Mouse (Mus musculus) hindlimb bud, embryonic 11.5 days (tissue): ENCODE data around the gene Rpl11.
"Not testable (repeated sequence)": the region's sequence is repeated elsewhere in the genome, so short reads cannot be mapped to it uniquely, and the experiment has no call there.

Source experiments
- DNase-seq: peaks from one replicate; pipeline ENCODE4 v3.0.0-alpha.2; 2012; ENCODE audit warnings: low read depth, low spot score; ENCODE audit errors: extremely low spot score

Rpl11 gene

GRCm38 (mm10) chr4:136071178-136071714 lies 18.0 kb upstream of the Rpl11 start:
- no peak for DNase-seq

GRCm38 (mm10) chr4:136070592-136070991 lies 17.4 kb upstream of the Rpl11 start:
- no peak for DNase-seq

DNA sequence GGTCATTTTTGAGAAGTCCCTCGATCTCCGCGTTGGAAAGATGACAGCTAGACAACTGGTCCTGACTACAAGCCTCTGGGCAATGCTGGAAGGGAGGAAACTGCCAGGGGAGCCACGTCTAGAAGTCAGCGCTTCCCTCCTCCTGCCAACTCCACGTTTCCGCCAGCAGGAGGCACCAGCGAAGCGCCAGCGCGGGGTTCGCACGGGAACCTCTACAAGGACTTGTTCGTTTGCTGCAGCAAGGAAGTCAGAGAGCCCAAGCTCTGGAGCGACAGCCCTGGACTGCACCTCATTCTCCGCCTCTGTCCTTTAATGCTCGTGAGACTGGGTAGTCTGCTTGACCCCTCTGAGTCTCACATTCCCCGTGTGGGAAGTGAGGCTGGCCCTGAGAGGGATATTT lies 16.7 kb upstream of the Rpl11 start:
- peak; percentile 69 for DNase-seq

GRCm38 (mm10) chr4:136069313-136069712 lies 16.1 kb upstream of the Rpl11 start:
- no peak for DNase-seq

- no peak for DNase-seq
These were observed 9.9 kb upstream of the Rpl11 start for GRCm38 (mm10) chr4:136063143-136063542.

GRCm38 (mm10) chr4:136059800-136060488 lies 6.7 kb upstream of the Rpl11 start:
- DNase-seq: not testable (repeated sequence)

- no peak for DNase-seq
These were observed 4.7 kb upstream of the Rpl11 start for GRCm38 (mm10) chr4:136057916-136058315.

GRCm38 (mm10) chr4:136056030-136056429 lies 2.8 kb upstream of the Rpl11 start:
- no peak for DNase-seq

- DNase-seq: no peak
These were observed 615 bp upstream of the Rpl11 start for GRCm38 (mm10) chr4:136053843-136054242.

DNA sequence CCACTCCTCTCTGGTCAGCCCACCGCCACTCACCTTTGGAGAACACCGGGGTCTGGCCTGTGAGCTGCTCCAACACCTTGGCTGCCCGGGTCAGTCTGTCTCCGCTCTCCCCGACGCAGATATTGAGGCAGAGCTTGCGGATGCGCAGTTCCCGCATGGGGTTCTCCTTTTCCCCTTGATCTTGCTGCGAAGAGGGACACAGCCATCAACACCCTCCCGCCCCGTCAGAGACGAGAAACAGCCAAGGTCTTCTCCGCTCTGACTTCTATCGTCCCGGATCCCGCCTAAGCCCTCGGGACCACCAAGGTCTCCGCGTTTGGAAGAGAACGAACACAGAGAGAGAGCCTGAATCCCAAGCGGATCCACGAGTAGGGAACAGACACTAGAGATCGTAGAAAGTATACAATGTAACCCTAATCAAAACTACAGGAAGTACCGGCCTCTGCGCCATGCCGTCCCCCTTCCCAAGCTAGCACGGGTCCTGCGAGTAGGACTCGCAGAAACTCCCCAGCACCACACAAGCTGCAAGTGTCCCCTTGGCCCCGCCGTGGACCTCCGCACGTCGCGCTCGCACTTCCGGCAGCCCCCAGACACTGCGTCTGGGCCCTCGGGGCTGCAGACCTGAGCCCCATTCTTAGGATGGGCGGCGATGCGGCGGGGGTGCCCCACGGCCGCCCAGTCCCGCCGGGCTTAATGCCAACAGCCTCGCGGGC lies 538 bp downstream of the Rpl11 start:
- DNase-seq: no peak

GRCm38 (mm10) chr4:136052060-136052459 lies 1.2 kb downstream of the Rpl11 start:
- no peak for DNase-seq

DNA sequence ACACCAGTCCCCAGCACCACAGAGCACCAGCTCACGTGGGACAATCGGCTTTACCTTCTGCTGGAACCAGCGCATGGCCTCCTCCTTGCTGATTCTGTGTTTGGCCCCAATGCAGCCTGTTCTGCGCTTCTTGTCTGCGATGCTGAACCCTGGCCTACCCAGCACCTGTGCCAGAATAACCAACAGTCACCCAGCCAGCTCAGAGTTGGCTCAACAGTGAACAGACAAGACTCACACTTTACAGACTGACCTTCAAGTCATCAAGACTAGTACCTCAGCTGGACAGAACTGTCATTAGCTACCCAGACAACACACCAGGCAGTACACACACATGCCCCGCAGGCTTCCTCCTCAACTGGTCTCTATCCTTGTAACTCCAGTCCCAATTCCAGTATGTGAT lies 3.0 kb downstream of the Rpl11 start:
- DNase-seq: no peak

DNA sequence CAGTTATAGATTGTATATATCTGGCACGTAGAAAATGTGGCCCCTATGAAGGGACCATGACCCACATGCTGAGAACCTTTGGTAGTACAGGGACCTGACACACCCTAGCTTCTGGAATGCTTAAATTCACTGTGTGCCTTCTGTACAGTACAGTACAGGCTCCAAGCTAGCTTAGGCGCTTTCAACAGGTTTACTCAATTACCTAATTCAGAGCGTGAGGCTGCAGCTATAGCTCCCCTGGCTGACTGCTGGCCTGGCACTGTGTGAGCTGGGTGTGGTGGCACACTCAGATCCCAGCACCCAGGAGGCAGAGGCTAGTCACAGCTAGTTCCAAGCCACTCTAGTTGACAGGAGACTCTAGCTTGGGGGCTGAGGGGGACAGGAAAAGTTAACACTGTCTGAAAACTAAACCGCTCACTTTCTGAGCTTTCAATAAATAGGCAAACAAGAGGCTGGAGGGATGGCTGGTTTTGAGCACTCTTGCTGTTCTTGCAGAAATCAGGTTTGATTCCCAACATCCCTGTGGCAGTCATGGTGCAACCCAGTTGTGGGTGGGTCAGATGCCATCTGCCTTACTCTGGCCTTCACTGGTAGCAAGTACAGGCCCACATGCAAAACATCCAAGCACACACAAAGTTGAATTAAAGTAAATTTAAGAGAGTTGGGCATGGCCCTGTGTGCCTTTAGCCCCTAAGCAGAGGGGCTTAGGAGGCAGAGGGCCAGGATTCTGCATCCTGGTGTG lies 4.8 kb downstream of the Rpl11 start:
- DNase-seq: no peak

DNA sequence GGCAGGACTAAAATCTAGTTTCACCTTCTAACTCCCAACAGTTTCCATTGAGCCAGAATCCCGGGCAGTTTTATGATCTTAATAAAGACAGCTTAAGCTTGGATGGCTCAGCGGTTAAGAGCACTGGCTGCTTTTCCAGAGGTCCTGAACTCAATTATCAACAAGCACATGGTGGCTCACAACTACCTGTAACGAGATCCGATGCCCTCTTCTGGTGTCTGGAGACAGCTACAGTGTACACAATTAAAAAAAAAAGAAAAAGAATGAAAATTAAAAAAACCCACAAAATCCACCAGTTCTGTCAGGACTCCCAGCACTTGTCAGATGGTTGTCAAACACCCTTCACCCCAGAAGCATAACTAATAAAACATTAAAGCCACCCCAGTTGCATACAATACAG lies 5.6 kb downstream of the Rpl11 start:
- no peak for DNase-seq

- DNase-seq: no peak
These were observed 6.3 kb downstream of the Rpl11 start for GRCm38 (mm10) chr4:136046888-136047287.

DNA sequence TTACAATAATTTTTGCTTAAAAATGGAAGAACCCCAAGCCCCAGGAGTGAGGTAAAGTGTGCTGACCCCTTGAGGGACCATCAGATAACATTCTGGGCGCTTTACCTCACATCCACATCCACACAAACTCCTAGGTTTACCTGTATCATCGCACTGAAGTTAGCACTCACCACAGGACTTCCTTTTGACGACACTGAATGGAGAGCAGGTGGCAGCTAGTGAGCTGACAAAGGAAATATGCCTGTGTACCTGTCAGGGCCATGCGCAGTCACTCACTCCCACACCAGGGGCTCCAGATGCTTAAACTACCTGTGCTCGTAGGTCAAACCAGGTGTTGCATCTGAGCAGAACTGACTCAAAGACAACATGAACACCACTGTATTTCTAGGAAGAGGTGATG lies 8.1 kb downstream of the Rpl11 start:
- DNase-seq: no peak

DNA sequence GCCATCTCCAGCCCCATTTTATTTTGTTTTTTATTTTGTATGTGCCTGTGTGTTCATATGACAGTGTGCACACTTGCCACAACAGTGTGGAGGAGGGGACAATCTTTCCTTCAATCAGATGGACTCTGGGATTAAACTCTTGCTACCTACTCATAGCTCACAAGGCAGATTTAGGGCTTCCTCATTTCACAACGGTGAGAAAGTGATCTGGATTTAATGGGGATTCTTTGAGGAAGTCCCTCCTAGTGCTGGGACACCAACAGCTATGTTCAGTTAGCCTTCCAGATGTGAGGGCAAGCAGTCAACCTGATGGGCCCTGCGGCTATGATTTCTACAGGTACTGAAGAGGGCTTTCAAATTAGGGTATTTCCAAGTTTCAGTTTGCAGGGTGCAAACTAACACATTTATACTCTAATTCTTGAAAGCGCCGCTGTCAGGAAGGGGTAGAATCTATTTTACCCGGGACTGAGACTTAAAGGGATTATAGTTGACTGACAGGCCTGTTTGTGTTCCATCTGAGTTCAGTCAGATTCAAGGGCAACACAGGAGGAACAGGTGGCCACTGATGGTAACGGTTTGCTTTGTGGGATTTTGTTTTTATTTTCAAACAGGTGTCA lies 9.3 kb downstream of the Rpl11 start:
- no peak for DNase-seq

DNA sequence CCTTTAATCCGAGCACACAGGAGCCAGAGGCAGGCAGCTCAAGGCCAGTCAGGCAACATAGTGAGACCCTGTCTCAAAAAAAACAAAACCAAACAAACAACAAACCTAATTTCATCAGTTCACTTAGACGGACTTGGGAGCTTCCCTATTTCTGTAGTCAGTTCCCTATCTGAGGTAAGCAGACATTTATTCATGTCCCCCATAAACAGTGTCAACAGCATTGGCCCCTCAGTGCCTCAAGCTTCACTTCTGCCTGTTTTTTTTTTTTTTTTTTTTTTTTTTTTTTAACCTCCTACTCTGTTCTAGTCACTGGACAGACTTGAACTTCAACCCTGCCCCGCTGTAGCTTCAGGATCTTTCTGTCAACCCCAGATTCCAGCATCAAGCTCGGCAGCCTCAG lies 18.1 kb downstream of the Rpl11 start:
- no peak for DNase-seq

DNA sequence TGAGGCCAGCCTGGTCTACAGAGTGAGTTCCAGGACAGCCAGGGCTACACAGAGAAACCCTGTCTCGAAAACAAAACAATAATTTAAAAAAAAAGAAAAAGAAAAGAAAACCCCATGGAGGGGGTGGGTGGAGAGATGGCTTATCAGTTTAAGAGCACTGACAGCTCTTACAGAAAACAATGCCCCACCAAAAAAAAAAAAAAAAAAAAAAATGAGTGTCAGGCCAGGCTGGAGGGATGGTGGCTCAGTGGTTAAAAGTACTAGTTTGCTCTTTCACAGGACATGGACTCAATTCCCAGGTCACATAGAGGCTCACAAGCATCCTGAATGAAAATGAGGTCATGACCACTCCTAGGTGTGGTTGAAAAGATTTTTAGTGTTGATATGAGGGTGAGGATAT lies 20.0 kb downstream of the Rpl11 start:
- DNase-seq: no peak

GRCm38 (mm10) chr4:136030968-136031909 lies 22.0 kb downstream of the Rpl11 start:
- DNase-seq: no peak
